Mouse (Mus musculus) urinary bladder, adult 18-20 months (tissue): ENCODE results near the gene Rnpc3.
"Not testable (repeated sequence)": the region's sequence is repeated elsewhere in the genome, so short reads cannot be mapped to it uniquely, and the experiment has no call there.

Experiments used
- DNase-seq, 2 experiments: peaks; one replicate each; pipeline ENCODE4 v3.0.0; 2022; ENCODE audit warnings: low spot score in 2 of 2, mixed read lengths in 2 of 2

Gene Rnpc3

GRCm38 (mm10) chr3:113629606-113630359, at the start of gene Rnpc3:
Gene Rnpc3 (minus strand): TSS chr3:113630149.
- DNase-seq, result peak; percentile 91 to 92

- no peak for DNase-seq
Measured at GRCm38 (mm10) chr3:113656940-113657339, 27.0 kb upstream of the Rnpc3 start.

- no peak for DNase-seq
Measured at GRCm38 (mm10) chr3:113654335-113654734, 24.4 kb upstream of the Rnpc3 start.

- DNase-seq, result not testable (repeated sequence)
Measured at GRCm38 (mm10) chr3:113651386-113651785, 21.4 kb upstream of the Rnpc3 start.

- DNase-seq, result no peak
Measured at GRCm38 (mm10) chr3:113639545-113639944, 9.6 kb upstream of the Rnpc3 start.

GRCm38 (mm10) chr3:113634220-113634619, 4.3 kb upstream of the Rnpc3 start:
- DNase-seq, result no peak

GRCm38 (mm10) chr3:113631611-113632010, 1.7 kb upstream of the Rnpc3 start:
- DNase-seq, result no peak

GRCm38 (mm10) chr3:113630564-113630963, 615 bp upstream of the Rnpc3 start:
- DNase-seq, result no peak

- DNase-seq, result no peak
Measured at GRCm38 (mm10) chr3:113606599-113606998, 23.4 kb downstream of the Rnpc3 start, which contains the start of gene Amy1. Gene Amy1 (minus strand): TSS chr3:113606699.

- no peak for DNase-seq
Measured at GRCm38 (mm10) chr3:113590844-113591243, 39.1 kb downstream of the Rnpc3 start.

GRCm38 (mm10) chr3:113574578-113574977, 55.4 kb downstream of the Rnpc3 start:
- DNase-seq, result no peak

GRCm38 (mm10) chr3:113574138-113574537, 55.8 kb downstream of the Rnpc3 start:
- no peak for DNase-seq

GRCm38 (mm10) chr3:113572158-113572557, 57.8 kb downstream of the Rnpc3 start:
- DNase-seq, result no peak
